Mouse (Mus musculus): Measurements from ENCODE around the gene Nol4l.

GRCm38 (mm10) chr2:153575554-153575953, 45.8 kb upstream of the Nol4l start:
- TF ChIP-seq MYC (IDR thresholded peaks at IDR 0.05; ENCODE audit: low read depth, low read length) (no peak), USF2 (IDR thresholded peaks at IDR 0.05; ENCODE audit: borderline replicate concordance in 1 of 2, insufficient read depth in 1 of 2, low read depth in 1 of 2, low read length in 2 of 2) (no peak)

Data from MEL (cell line).